Mouse (Mus musculus) forebrain, embryonic 12.5 days (tissue): ENCODE data around the gene Rpl13. TPM values are rescaled to one million over a fixed set of nuclear protein-coding genes. Genes with fewer than 3 reads are reported as not detected.
A peak's percentile ranks its signal among the peaks of the same experiment; 100 is the strongest.

Experiments used
- ATAC-seq: fragments of 200-750 bp; cut with Nextera tagmentation; 2 replicates; pipeline ENCODE4 v1.8.0; 2017; ENCODE audit warnings: moderate TSS enrichment; ENCODE audit not compliant: low FRiP score
- H3K27ac ChIP-seq: fragments of 300-500 bp; sonication (generic); 2 replicates; pipeline ENCODE4 v1.5.1; 2016; ENCODE audit warnings: mild to moderate bottlenecking
- H3K27me3 ChIP-seq: fragments of 300-500 bp; sonication (generic); 2 replicates; pipeline ENCODE4 v1.6.1; 2016; ENCODE audit warnings: mild to moderate bottlenecking
- H3K36me3 ChIP-seq: fragments of 300-500 bp; sonication (generic); replicated peaks from 2 replicates; pipeline ENCODE4 v1.6.1; 2016; ENCODE audit warnings: mild to moderate bottlenecking
- H3K4me1 ChIP-seq: fragments of 300-500 bp; sonication (generic); 2 replicates; pipeline ENCODE4 v1.6.1; 2016
- H3K4me2 ChIP-seq: fragments of 300-500 bp; sonication (generic); 2 replicates; pipeline ENCODE4 v1.6.1; 2016; ENCODE audit warnings: mild to moderate bottlenecking, moderate library complexity
- H3K4me3 ChIP-seq: fragments of 300-500 bp; sonication (generic); replicated peaks from 2 replicates; pipeline ENCODE4 v1.5.1; 2016; ENCODE audit warnings: mild to moderate bottlenecking
- H3K9ac ChIP-seq: fragments of 300-500 bp; sonication (generic); 2 replicates; pipeline ENCODE4 v1.6.1; 2016; ENCODE audit warnings: mild to moderate bottlenecking
- H3K9me3 ChIP-seq: fragments of 300-500 bp; sonication (generic); 2 replicates; pipeline ENCODE4 v1.6.1; 2016
- WGBS: fragments of 180-500 bp; shearing (Covaris S2); methylation state at CpG from one replicate; pipeline ENCODE4 v1.1.7; 2016; 5-methylcytosine and 5-hydroxymethylcytosine counted together
- microRNA-seq: library from miRNA; unstranded; fragments of <30 nt; microRNA quantifications from one replicate; pipeline ENCODE4, GENCODE M21; 2017
- polyA plus RNA-seq: library from polyadenylated mRNA; unstranded; fragments of >200 nt; fragmentation: Nextera tagmentation; extraction: Ambion mirVana; gene quantifications from 2 replicates; pipeline ENCODE4 v1.2.1, GENCODE M21; 2016

Rpl13 gene
- polyA plus RNA-seq, 1 experiment from 2014 or later, result 1,105 TPM

DNA sequence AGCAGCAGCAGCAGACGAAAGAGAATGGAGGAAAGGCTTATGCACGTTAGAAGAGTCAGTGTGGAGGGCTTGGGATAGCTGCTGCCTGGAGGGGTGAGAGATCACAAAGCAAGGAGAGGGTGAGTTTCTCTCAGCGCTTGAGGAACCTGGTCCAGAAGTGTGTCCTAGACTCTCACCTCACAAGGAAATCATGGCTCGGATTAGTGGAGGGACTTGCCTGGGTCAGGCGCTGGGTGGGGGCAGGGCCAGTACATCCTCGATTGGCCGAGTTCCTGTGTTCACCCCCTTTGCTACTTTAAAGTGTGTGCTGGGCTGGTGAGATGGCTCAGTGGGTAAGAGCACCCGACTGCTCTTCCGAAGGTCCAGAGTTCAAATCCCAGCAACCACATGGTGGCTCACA lies 33.7 kb downstream of the Rpl13 start:
- Histone ChIP-seq H3K4me3 (no peak overlapping the region), H3K27me3 (no peaks in the 10 kb centered on the region; the same call in 1 of the 2 replicates), H3K36me3 (no peaks in the 10 kb centered on the region), H3K9me3 (0 out of 2 replicates have a peak, but pooled peaks cover 3% of the 10 kb centered on the region), H3K4me2 (peak overlapping the region; percentile 36), H3K27ac (peak overlapping the region; percentile 81), H3K4me1 (peaks cover 36% of the 10 kb centered on the region), H3K9ac (no peak overlapping the region)
- peak; percentile 21 for ATAC-seq
- WGBS, result 42% methylated on average over 9 of the region's 9 CpGs

DNA sequence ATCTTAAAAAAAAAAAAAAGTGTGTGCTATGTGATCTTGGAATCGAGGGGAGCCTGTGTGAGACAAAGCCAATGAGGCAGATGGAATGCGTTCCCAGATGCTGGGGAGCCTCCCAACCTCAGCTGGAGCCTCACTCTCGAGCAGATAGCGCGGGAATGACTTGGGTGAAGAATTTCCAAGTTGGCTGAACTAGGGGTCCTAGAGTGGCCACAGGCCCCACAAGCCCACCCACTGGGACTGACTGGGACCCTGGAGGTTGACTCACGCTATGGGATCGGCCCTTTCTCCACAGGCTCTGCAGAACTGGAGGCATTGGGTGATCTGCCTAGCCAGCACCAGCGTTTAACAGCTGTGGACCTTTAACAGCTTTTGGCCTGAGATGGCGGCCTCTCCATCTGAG lies 34.1 kb downstream of the Rpl13 start:
- no peak overlapping the region for H3K4me2 ChIP-seq
- no peaks in the 10 kb centered on the region; the same call in 1 of the 2 replicates for H3K27me3 ChIP-seq
- no peak overlapping the region for H3K4me3 ChIP-seq
- peaks cover 36% of the 10 kb centered on the region for H3K4me1 ChIP-seq
- no peak overlapping the region for H3K9ac ChIP-seq
- no peaks in the 10 kb centered on the region for H3K36me3 ChIP-seq
- 0 out of 2 replicates have a peak, but pooled peaks cover 3% of the 10 kb centered on the region for H3K9me3 ChIP-seq
- H3K27ac ChIP-seq, result no peak overlapping the region
- no peak for ATAC-seq
- WGBS, result 86% methylated on average over 9 of the region's 9 CpGs

DNA sequence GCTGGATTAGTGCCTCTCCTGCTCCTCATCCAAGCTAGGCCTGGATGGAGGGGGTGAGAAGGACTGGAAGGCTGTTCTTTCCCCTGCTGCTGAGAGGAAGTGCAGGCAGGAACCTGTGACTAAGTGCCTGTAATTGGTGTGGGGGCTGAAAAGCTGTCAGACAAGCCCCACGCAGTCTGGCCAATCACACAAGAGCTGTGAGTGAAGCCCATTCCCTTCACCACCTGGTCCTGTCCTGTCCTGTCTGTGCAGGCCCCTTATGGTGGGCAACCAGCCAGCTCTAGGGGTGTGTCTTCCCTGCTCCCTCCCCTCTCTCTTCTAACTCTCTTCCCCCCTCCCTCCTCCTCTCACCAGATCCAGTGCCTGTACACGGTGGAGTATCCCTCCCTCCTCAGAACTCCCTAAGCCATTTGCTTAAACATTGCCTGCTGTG lies 35.5 kb downstream of the Rpl13 start:
- Histone ChIP-seq H3K27ac (peak overlapping the region; percentile 79), H3K9me3 (0 out of 2 replicates have a peak, but pooled peaks cover 3% of the 10 kb centered on the region), H3K4me3 (no peak overlapping the region), H3K27me3 (no peaks in the 10 kb centered on the region; the same call in 1 of the 2 replicates), H3K9ac (no peak overlapping the region), H3K4me2 (no peak overlapping the region), H3K4me1 (peaks cover 36% of the 10 kb centered on the region), H3K36me3 (no peaks in the 10 kb centered on the region)
- 16% methylated on average over 2 of the region's 2 CpGs for WGBS
- ATAC-seq, result peak; percentile 75; the same call in 1 of the 2 replicates

DNA sequence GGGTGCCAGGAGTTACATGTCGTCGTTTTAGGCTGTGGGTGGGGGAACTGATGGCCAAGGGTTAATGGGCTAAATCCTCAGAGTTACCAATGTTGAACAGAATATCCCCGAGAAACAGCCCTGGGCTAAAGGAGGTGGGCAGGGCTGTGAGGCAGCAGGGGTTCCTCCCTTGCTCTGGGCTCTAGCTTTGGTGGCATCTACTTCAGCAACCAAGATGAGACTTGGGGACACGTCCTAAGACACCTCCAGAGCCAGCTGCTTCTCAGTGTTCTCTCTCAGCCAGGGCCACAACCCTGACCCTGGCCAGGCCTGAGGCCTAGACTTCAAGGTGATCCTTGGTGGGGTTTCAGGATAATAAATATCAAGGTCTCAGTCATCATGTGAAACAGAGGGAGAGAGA lies 36.6 kb downstream of the Rpl13 start:
- Histone ChIP-seq H3K4me1 (peaks cover 36% of the 10 kb centered on the region), H3K9me3 (no peaks in the 10 kb centered on the region), H3K27me3 (no peaks in the 10 kb centered on the region; the same call in 1 of the 2 replicates), H3K4me2 (no peak overlapping the region), H3K36me3 (no peaks in the 10 kb centered on the region), H3K27ac (no peak overlapping the region), H3K4me3 (no peak overlapping the region), H3K9ac (no peak overlapping the region)
- ATAC-seq, result no peak
- WGBS, result 61% methylated on average over 4 of the region's 4 CpGs

DNA sequence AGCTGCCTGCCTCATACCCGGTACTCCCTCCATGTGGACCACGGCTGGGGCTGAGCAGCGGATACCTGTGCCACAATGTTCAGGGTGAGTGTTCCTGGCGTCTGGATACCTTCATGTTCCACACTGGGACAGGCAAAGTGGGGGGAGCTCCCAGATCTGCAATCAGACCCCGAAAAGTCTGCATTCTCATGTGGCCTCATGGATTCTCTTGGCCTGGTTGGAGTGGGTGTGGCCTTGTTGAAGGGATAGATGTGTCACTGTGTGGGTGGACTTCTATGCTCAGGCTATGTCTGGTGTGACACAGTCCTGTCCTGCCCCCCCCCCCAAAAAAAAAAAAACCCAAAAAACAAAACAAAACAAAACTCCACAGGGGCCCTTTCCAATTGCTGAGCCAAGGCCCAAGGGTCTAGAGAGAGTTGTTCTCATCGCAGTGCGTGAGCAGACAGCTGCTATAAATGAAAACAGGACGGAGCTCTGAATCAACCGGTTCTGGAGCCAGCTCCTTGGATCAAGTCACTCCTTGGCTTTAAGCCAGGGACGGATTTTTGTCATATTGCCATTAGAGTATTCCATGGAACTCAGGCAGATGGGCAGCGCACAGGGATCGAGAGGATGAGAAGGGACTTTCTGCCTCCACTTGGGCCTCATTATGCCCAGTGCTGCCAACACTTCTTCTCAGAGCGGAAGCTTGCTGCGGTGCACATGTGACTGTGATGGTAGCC lies 39.8 kb downstream of the Rpl13 start:
- WGBS, result 81% methylated on average over 14 of the region's 14 CpGs
- H3K4me3 ChIP-seq, result no peak overlapping the region
- H3K27me3 ChIP-seq, result no peaks in the 10 kb centered on the region
- peaks cover 16% of the 10 kb centered on the region for H3K4me1 ChIP-seq
- H3K9ac ChIP-seq, result no peak overlapping the region
- H3K36me3 ChIP-seq, result no peaks in the 10 kb centered on the region
- no peak overlapping the region for H3K27ac ChIP-seq
- H3K9me3 ChIP-seq, result no peaks in the 10 kb centered on the region
- no peak overlapping the region for H3K4me2 ChIP-seq
- no peak for ATAC-seq

DNA sequence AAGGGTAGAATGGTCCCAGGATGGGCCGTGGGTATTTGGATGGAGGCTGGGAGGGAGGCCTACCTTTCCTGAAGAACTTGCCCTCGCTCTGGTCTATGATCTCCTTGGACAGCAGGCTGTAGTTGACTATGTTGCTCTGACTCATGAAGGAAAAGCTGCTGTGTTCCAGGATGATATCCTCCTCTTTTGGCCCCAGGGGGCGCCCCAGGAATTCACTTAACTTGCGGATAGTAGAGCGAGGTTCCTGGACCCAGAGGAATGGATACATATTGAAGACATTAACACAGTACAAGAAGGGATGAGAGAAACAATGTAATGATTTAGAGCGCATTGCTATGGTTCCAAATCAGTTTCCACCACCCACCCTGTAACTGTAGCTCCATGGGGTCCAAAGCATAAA lies 43.1 kb downstream of the Rpl13 start:
- H3K4me2 ChIP-seq, result no peak overlapping the region
- H3K9ac ChIP-seq, result no peak overlapping the region
- H3K4me1 ChIP-seq, result no peaks in the 10 kb centered on the region
- ATAC-seq, result no peak
- 59% methylated on average over 6 of the region's 6 CpGs for WGBS
- H3K27me3 ChIP-seq, result no peaks in the 10 kb centered on the region
- H3K36me3 ChIP-seq, result no peaks in the 10 kb centered on the region
- no peak overlapping the region for H3K27ac ChIP-seq
- H3K9me3 ChIP-seq, result no peaks in the 10 kb centered on the region
- no peak overlapping the region for H3K4me3 ChIP-seq

DNA sequence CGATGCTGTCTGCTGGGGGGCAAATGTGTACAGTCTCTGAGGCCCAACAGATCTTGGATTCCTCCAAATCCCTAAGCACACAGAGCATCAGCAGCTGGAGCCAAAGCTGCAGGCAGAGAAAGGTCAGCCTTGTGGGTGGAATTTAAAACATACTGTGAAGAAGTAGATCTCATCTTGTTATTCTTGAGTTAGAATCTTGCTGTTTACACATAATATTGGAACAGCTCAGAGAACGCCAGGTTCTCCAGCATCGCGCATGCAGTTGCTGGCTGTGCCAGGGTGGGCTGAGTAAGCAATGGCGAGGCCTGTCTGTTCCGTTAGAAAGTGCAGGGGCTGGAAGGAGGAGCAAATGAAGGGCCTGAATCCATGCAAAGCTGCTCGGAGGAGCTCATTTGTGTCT lies 44.2 kb downstream of the Rpl13 start:
- no peaks in the 10 kb centered on the region for H3K36me3 ChIP-seq
- no peak overlapping the region for H3K4me3 ChIP-seq
- no peaks in the 10 kb centered on the region for H3K27me3 ChIP-seq
- H3K9ac ChIP-seq, result no peak overlapping the region
- H3K4me1 ChIP-seq, result no peaks in the 10 kb centered on the region
- no peak overlapping the region for H3K4me2 ChIP-seq
- H3K9me3 ChIP-seq, result no peaks in the 10 kb centered on the region
- H3K27ac ChIP-seq, result no peak overlapping the region
- ATAC-seq, result no peak
- 87% methylated on average over 7 of the region's 7 CpGs for WGBS

DNA sequence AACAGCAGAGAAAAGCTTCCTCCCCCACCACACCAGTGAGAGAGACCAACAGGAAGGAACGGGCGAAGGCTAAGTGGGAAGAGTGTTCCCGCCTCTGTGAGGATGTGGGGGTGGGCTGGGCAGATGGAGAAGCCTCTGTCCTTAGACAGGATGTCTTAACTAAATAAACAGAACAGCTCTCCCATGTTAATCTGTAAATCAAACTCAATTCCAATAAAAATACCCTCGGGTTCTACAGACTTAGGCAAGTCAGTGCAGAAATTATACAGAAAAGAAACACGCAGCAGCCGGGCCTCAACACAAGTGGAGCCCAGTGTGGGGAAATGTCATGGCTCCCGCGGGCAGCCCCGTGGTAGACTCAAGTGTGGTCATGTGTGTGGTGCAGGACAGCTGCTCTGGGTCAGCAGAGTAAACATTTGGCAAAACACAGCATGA lies 48.6 kb downstream of the Rpl13 start:
- Histone ChIP-seq H3K36me3 (no peaks in the 10 kb centered on the region), H3K4me1 (no peaks in the 10 kb centered on the region), H3K4me2 (no peak overlapping the region), H3K9me3 (no peaks in the 10 kb centered on the region), H3K27ac (no peak overlapping the region), H3K4me3 (no peak overlapping the region), H3K9ac (no peak overlapping the region), H3K27me3 (no peaks in the 10 kb centered on the region)
- no peak for ATAC-seq
- WGBS, result 74% methylated on average over 9 of the region's 9 CpGs

Small RNAs within 50 kb of the gene (microRNA-seq; reads per million reads assigned to microRNA genes)
- gene Mir7079, result not detected
- not detected for gene Mir7080

Other genes with a start within 250 kb of the Rpl13 start
- gene Ankrd11, start 60.1 kb upstream of the Rpl13 start, polyA plus RNA-seq, result 38.4 and 65.7 TPM in 2 replicates
- 59.1 and 61.6 TPM in 2 replicates for gene Spg7, start 39.4 kb upstream of the Rpl13 start, polyA plus RNA-seq
- 0.29 and 0.49 TPM in 2 replicates for gene Cpne7, start 15.0 kb downstream of the Rpl13 start, polyA plus RNA-seq
- gene Sult5a1, start 56.0 kb downstream of the Rpl13 start, polyA plus RNA-seq, result 1.7 and 1.9 TPM in 2 replicates
- gene Dpep1, start 83.9 kb downstream of the Rpl13 start, polyA plus RNA-seq, result 0.17 and 0.52 TPM in 2 replicates
- gene Chmp1a, start 110.4 kb downstream of the Rpl13 start, polyA plus RNA-seq, result 150 and 155 TPM in 2 replicates
- 5.7 and 6.3 TPM in 2 replicates for gene Spata33, start 110.5 kb downstream of the Rpl13 start, polyA plus RNA-seq
- 36.5 and 38.3 TPM in 2 replicates for gene Cdk10, start 122.5 kb downstream of the Rpl13 start, polyA plus RNA-seq
- gene Spata2l, start 133.9 kb downstream of the Rpl13 start, polyA plus RNA-seq, result 1.4 and 1.6 TPM in 2 replicates
- 25.8 and 27.5 TPM in 2 replicates for gene Zfp276, start 151.8 kb downstream of the Rpl13 start, polyA plus RNA-seq
- gene Vps9d1, start 152.0 kb downstream of the Rpl13 start, polyA plus RNA-seq, result 31.0 and 34.9 TPM in 2 replicates
- 40.2 and 40.5 TPM in 2 replicates for gene Fanca, start 216.2 kb downstream of the Rpl13 start, polyA plus RNA-seq
- 19.9 and 21.8 TPM in 2 replicates for gene Spire2, start 230.4 kb downstream of the Rpl13 start, polyA plus RNA-seq